ENCODE assay signal across 18 mouse cellular contexts in the genomic region with DNA sequence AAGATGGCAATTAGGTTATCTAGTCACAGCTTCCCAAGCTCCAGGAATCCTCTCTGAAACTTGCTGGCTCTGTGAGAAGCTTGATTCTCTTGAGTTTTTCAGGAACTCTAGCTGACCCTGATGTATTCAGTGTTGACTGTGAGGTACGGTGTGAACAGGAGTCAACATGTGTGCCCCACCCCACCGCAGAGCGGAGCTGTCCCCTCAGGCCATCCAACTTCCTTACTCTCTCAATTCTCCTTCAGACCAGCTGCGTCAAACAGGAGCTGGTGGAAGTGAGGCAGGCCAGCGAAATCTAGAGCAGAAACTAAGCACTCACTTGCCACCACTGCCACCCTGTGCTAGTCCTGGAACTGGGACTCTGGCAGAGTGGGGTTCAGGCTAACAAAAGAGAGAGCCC.
DNase-seq lines count a peak whose midpoint lies in the region; ATAC-seq and TF ChIP-seq lines count a peak whose summit lies in the region.
"Had no signal": no experiment of that assay in that cellular context is flagged by ENCODE, and none has a peak within 500 bp of the region (broad histone marks: within the 10 kb centered on the region; RNA-seq: fewer than 3 reads in every experiment).

No protein-coding gene starts in this region.

- peak; percentile 32 for TF ChIP-seq CTCF in intestine, postnatal 0 days (IDR thresholded peaks at IDR 0.05; ENCODE audit: low read depth)
- peak; percentile 40 for TF ChIP-seq CTCF in stomach, postnatal 0 days (IDR thresholded peaks at IDR 0.05; ENCODE audit: low read depth)

- no peak for ATAC-seq in intestine, postnatal 0 days
- ATAC-seq in intestine, embryonic 16.5 days = no peak
- ATAC-seq in embryonic facial prominence, embryonic 15.5 days (ENCODE audit: insufficient number of reproducible peaks, low FRiP score, low TSS enrichment, low read depth) = no peak
- peak; percentile 38; the same call in 1 of the 2 replicates for ATAC-seq in stomach, postnatal 0 days (ENCODE audit: low FRiP score, low TSS enrichment)
- ATAC-seq: forebrain, embryonic 14.5 days; liver, embryonic 12.5 days had no signal

- DNase-seq in urinary bladder, postnatal 14 days (ENCODE audit: low spot score) = peak; percentile 16
- DNase-seq in urinary bladder, postnatal 25 days (ENCODE audit: low spot score) = no peak
- DNase-seq in stomach, postnatal 0 days (ENCODE audit: low spot score) = peak; percentile 22
- no peak for DNase-seq in MN1 (ENCODE audit: low spot score)
- DNase-seq in right cerebral cortex, adult 2 months (ENCODE audit: low spot score in 2 of 2) = no peak
- DNase-seq: cerebellum, postnatal 25 days; heart, adult 11 months; layer of hippocampus, postnatal 36 days; lung, postnatal 14 days had no signal

- H3K4me1 ChIP-seq in intestine, postnatal 0 days (replicated peaks; ENCODE audit: control insufficient read depth, insufficient read depth, low read length) = no peaks in the 10 kb centered on the region
- H3K4me1 ChIP-seq in intestine, embryonic 16.5 days (ENCODE audit: control insufficient read depth, insufficient read depth, low read length) = no peaks in the 10 kb centered on the region
- H3K4me1 ChIP-seq in embryonic facial prominence, embryonic 15.5 days = peaks cover 13% of the 10 kb centered on the region
- no peaks in the 10 kb centered on the region for H3K4me1 ChIP-seq in stomach, postnatal 0 days (replicated peaks; ENCODE audit: control insufficient read depth, insufficient read depth)
- H3K4me1 ChIP-seq: liver, embryonic 12.5 days had no signal

- no peaks in the 10 kb centered on the region for H3K9me3 ChIP-seq in intestine, postnatal 0 days (ENCODE audit: control insufficient read depth)
- H3K9me3 ChIP-seq in intestine, embryonic 16.5 days (ENCODE audit: control insufficient read depth, low read length) = no peaks in the 10 kb centered on the region
- H3K9me3 ChIP-seq in embryonic facial prominence, embryonic 15.5 days (replicated peaks) = no peaks in the 10 kb centered on the region
- no peaks in the 10 kb centered on the region for H3K9me3 ChIP-seq in stomach, postnatal 0 days (ENCODE audit: control insufficient read depth, low read length)
- H3K9me3 ChIP-seq: heart, embryonic 13.5 days; hindbrain, embryonic 10.5 days; liver, embryonic 12.5 days had no signal

- H3K9ac ChIP-seq in intestine, postnatal 0 days (ENCODE audit: low read depth, low read length) = no peak overlapping the region
- no peak overlapping the region for H3K9ac ChIP-seq in intestine, embryonic 16.5 days (ENCODE audit: low read depth, low read length)
- no peak overlapping the region for H3K9ac ChIP-seq in embryonic facial prominence, embryonic 15.5 days
- no peak overlapping the region for H3K9ac ChIP-seq in stomach, postnatal 0 days (ENCODE audit: low read length)
- H3K9ac ChIP-seq: heart, embryonic 13.5 days; liver, embryonic 12.5 days had no signal

- no peak overlapping the region for H3K4me3 ChIP-seq in intestine, postnatal 0 days (ENCODE audit: low read depth, low read length)
- no peak overlapping the region for H3K4me3 ChIP-seq in intestine, embryonic 16.5 days (ENCODE audit: low read length)
- H3K4me3 ChIP-seq in embryonic facial prominence, embryonic 15.5 days (replicated peaks) = no peak overlapping the region
- no peak overlapping the region for H3K4me3 ChIP-seq in stomach, postnatal 0 days (ENCODE audit: low read depth, low read length)
- H3K4me3 ChIP-seq: heart, embryonic 13.5 days; hindbrain, embryonic 10.5 days; liver, embryonic 12.5 days had no signal

- 38% methylated on average over 5 of the region's 5 CpGs for WGBS in intestine, postnatal 0 days
- WGBS in intestine, embryonic 16.5 days = 42% methylated on average over 5 of the region's 5 CpGs
- 12% methylated on average over 5 of the region's 5 CpGs for WGBS in embryonic facial prominence, embryonic 15.5 days
- 50% methylated on average over 5 of the region's 5 CpGs for WGBS in stomach, postnatal 0 days

- H3K27ac ChIP-seq in intestine, postnatal 0 days (ENCODE audit: low read depth, low read length) = no peak overlapping the region
- H3K27ac ChIP-seq in intestine, embryonic 16.5 days (ENCODE audit: low read length) = no peak overlapping the region
- 0 out of 2 replicates have a peak overlapping the region, but pooled peaks have one; percentile 34 for H3K27ac ChIP-seq in embryonic facial prominence, embryonic 15.5 days (replicated peaks)
- H3K27ac ChIP-seq in stomach, postnatal 0 days (replicated peaks) = no peak overlapping the region; the same call in 1 of the 2 replicates
- H3K27ac ChIP-seq: heart, embryonic 13.5 days; hindbrain, embryonic 10.5 days; liver, embryonic 12.5 days had no signal

- no peaks in the 10 kb centered on the region for H3K27me3 ChIP-seq in intestine, postnatal 0 days (replicated peaks; ENCODE audit: control insufficient read depth, insufficient read depth, low read length)
- H3K27me3 ChIP-seq in intestine, embryonic 16.5 days (replicated peaks; ENCODE audit: control insufficient read depth, insufficient read depth, low read length) = peaks cover 3% of the 10 kb centered on the region; the same call in 1 of the 2 replicates
- H3K27me3 ChIP-seq in embryonic facial prominence, embryonic 15.5 days = no peaks in the 10 kb centered on the region; the same call in 1 of the 2 replicates
- no peaks in the 10 kb centered on the region for H3K27me3 ChIP-seq in stomach, postnatal 0 days (ENCODE audit: control insufficient read depth, insufficient read depth, low read length)
- H3K27me3 ChIP-seq: liver, embryonic 12.5 days had no signal

- no peak overlapping the region for H3K4me2 ChIP-seq in intestine, postnatal 0 days (replicated peaks; ENCODE audit: low read depth)
- no peak overlapping the region for H3K4me2 ChIP-seq in intestine, embryonic 16.5 days (ENCODE audit: low read depth, low read length)
- H3K4me2 ChIP-seq in embryonic facial prominence, embryonic 15.5 days (replicated peaks) = no peak overlapping the region
- H3K4me2 ChIP-seq in stomach, postnatal 0 days (replicated peaks; ENCODE audit: low read depth) = no peak overlapping the region
- H3K4me2 ChIP-seq: heart, embryonic 13.5 days; liver, embryonic 12.5 days; midbrain, embryonic 11.5 days had no signal

- no peaks in the 10 kb centered on the region for H3K36me3 ChIP-seq in intestine, postnatal 0 days (ENCODE audit: control insufficient read depth, insufficient read depth)
- H3K36me3 ChIP-seq in intestine, embryonic 16.5 days (ENCODE audit: control insufficient read depth, insufficient read depth, low read length) = no peaks in the 10 kb centered on the region
- no peaks in the 10 kb centered on the region for H3K36me3 ChIP-seq in embryonic facial prominence, embryonic 15.5 days
- no peaks in the 10 kb centered on the region for H3K36me3 ChIP-seq in stomach, postnatal 0 days (ENCODE audit: control insufficient read depth, insufficient read depth, low read length)
- H3K36me3 ChIP-seq: G1E; heart, embryonic 13.5 days; hindbrain, embryonic 10.5 days; liver, embryonic 12.5 days had no signal

- TF ChIP-seq EP300 in stomach, postnatal 0 days (optimal IDR thresholded peaks at IDR 0.05) = no peak

Comparison
In these comparisons a context has a peak if more than half of its experiments do, and no peak if none do; other contexts are left out.
1. DNase-seq: peak in urinary bladder, postnatal 14 days (single experiment) and stomach, postnatal 0 days (single experiment); none in urinary bladder, postnatal 25 days (single experiment), MN1 (single experiment) and right cerebral cortex, adult 2 months (0 of 2).